Mouse (Mus musculus) adrenal gland, postnatal 25 days (tissue): Measurements from ENCODE around the gene Zc2hc1c. TPM values are rescaled to one million over a fixed set of nuclear protein-coding genes. Genes with fewer than 3 reads are reported as not detected.
"Not testable (repeated sequence)": the region's sequence is repeated elsewhere in the genome, so short reads cannot be mapped to it uniquely, and the experiment has no call there.

ENCODE experiments used
- DNase-seq: peaks from one replicate; pipeline ENCODE4 v3.0.0; 2021; ENCODE audit warnings: mixed read lengths
- long read RNA-seq: library from polyadenylated mRNA; stranded (forward); transcript quantifications from one replicate; pipeline ENCODE4 v2.0.0, GENCODE M21; 2021
- total RNA-seq: library from RNA; stranded (reverse); gene quantifications from 2 replicates; pipeline ENCODE4 v1.2.3, GENCODE M21; 2021

The Zc2hc1c gene
- total RNA-seq, result 1.8 and 1.9 TPM in 2 replicates
- long read RNA-seq, full-length matches to known transcripts, result 5 of 5 reads
- long read RNA-seq, partial matches to known transcripts, result 0 of 5 reads
- long read RNA-seq, other reads (novel, unspliced or antisense), result 0 of 5 reads

DNA sequence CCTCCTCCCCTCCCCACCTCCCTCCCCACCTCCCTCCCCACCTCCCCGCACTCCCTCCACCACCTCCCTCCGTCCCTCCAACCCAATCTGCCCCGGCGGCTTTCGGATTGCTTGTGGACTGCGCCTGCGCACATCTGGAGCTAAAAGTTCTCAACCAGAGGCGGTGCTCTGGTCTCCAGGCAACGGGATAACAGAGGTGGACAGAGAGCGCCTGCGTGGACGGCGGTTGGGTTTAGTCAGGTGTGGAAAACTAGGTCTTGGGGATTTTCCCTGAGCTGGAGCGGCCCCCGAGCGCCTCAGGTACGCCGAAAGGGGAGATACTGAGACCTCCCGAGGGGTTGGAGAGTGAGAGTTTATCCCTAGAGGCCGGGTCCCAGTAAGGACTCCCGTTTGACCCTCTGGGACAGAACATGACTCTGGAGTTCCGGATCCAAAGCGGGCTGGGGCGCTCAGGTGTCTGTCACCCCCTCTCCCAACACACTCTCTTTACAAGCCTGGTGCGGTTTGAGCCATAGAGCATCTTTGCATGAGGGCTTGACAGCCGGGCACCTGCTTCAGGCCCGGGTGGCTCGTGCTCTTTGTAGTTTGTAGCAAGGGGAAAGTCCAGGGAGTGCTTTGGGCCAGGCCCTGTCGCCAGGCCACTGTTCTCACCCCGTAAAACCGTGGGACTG, at the start of gene Zc2hc1c:
Zc2hc1c (plus strand) TSS at position 106 of the 671 bp plus-strand sequence.
- peak; percentile 89 for DNase-seq

DNA sequence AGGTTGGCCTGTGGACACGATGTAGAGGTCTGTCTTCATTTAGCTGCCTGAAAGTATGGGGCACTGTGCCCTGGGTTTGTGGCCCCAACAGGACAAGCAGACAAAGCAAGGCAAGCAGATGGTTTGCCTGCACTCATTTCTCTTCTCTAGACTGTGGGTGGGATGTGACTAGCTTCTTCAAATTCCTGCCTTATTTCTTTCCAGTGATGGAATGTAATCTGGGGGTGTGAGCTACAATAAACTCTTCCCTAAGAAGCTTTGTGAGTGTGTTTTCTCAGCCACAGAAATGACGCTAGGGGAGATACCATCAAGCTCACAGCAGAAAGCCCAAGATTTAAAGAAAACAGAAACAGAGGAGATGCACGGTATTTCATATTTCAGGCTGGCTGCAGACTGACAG, 36.3 kb upstream of the Zc2hc1c start:
- DNase-seq, result no peak

DNA sequence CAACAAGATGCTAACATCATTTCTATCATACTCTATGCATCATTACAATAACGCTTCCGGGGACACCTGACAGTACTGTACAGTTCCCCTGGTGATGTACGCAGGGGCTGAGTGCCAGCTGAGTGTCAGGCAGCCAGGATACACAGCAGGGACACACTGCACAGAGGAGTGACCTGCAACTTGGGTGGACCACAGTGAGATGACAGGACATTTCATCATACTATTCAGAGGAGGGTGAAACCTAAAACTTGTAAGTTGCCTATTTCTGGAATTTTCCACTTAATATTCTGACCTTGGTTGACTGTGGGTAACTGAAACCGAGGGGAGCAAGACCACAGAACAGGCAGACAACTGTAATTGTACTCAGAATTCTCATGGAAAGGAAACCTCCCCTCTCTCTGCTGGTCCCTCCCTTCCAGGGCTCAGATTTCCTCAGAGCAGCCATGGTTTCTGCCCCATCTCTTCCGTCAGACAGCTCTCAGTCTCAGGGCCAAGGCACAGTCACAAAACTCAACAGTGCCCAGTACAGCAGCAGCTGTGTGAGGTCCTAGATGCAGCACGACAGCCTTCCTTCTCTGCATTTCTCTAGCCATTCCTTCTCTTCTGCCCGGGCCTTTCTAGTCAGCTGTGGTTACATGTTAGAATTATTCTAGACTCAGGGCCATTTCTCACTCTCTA, 32.2 kb upstream of the Zc2hc1c start:
- DNase-seq, result no peak

DNA sequence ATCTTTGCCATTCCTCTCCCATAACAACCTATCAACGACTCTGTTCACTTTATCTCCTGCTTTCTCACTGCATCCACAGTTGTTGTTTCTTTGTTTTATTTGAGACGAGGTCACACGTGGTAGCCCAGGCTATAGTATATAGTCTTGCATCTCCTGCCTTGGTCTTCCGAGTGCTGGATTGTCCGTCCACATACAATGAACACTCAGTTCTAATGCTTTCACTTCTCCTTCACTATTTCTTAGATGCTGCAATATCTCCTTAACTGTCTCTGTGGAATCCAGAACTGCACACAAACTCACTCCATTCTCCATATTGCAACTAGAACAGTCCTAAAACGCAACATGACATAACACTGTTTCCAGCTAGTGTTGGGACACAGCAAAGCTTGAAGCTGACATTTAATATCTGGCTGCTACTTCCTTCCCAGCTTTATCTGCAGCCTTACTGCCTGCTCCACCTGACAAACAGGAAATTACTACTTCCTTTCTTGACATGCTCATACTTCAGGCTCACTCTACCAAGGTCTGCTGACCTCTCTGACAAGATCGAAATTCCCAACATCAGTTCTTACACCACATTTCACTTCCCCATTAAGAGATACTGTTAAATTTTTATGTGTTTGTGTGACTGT, 31.3 kb upstream of the Zc2hc1c start:
- DNase-seq, result no peak

DNA sequence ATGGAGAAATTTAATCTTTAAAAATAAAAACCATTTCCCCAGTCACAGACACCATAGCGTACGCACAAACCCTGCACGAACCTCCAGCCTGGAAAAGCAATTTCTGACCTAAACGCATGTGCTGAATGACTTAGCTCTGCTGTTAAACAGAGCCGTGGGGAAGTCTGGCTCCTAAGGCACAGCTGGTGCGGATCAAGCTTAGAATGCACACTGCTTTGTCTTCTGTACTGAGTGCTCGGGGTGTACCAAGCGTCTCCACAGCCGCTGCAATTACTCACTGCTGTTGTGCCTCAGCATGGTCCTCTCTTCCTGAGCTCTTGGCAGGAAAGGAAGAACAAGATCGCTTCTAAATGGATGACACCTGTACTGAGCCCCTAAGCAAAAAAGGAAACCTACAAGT, 25.9 kb upstream of the Zc2hc1c start:
- DNase-seq, result no peak

DNA sequence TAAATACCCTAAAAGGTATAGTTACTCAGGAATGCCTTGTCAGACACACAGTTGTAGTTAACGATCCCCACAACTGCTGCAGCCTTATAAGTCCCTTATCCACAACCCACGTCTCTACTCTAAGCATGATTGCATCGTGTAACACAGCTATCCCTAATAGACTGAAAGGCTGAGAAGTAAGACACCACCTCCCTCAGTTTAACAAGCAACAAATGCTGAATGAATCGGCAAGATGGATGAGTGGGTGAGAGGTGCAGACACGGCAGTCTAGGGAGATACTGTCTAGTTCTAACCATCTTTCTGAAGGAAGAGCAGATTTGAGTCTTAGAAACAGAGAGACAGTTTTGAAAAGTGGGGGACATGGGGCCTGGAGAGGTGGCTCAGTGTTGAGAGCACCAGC, 25.2 kb upstream of the Zc2hc1c start:
- DNase-seq, result no peak

DNA sequence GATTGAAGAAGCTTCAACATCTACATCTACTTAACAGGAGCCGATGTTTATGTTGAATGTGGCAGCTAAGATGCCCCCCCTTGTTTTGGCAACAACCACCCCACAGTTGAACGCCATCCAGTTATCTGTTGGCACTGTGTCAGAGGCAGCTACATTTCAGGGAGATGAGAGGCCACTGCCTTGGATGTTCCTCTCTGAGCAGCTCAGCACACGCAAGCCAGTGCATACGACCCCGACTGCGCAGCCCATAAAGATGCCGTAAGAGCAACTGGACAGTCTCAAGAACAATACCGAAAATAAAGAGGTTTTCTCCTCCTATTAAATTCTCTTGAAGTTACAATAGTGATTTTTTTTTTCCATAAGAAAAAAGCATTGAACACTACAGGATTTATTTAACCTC, 23.9 kb upstream of the Zc2hc1c start:
- DNase-seq, result no peak

DNA sequence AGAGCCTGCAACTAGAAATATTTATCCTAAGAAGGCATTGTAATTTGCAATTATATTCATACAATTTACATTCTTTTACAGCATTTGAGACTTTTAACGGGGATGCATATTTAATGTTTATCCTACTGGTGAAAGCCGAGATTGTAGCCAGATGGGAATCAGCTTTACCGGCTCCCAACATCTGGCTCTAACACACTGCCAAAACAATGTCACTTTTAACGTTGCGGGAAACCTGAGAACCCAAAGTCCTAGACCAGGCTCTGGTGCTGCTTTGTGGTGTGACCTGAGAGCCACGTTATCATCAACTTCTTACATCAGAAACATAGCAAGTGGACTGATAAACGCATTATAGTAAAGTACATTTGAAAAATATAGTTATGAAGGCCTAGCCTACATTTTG, 23.5 kb upstream of the Zc2hc1c start:
- no peak for DNase-seq

DNA sequence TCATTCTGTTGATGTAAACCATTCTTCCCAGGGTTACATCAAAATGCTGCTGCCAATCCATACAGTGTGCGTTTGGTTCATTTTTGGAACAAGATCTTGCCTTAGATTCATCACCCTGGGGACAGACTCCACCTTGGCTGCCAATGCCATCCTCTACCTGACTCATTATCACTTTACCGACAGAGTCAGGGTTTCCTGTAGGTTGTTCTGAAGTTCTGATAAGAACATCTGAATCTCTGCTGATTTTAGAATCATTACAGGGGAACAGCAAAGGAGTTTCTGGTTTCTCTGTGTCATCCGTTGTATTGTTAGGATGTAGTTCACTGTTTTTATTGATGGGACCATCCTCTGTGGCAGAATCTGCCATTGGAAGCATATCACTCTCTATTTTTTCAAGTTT, 22.1 kb upstream of the Zc2hc1c start:
- DNase-seq, result no peak

DNA sequence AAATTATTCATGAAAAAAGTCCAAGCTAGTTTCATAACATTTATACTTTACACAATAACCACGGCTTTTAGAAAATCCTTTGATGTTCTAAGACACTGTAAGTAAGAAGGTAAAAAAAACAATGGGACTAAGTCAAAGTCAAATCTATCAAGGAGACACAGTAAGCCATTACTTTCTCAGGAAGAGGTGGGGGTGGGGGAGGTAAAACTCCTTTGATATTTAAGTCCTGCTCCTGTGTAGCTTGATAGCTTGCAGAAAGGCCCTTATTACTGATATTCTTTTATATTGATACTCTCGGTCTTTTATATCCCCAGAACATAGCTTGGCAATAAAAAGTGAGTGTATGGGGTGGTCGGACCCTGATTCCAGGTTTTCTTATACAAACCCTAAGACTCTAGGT, 18.6 kb upstream of the Zc2hc1c start:
- DNase-seq, result no peak

DNA sequence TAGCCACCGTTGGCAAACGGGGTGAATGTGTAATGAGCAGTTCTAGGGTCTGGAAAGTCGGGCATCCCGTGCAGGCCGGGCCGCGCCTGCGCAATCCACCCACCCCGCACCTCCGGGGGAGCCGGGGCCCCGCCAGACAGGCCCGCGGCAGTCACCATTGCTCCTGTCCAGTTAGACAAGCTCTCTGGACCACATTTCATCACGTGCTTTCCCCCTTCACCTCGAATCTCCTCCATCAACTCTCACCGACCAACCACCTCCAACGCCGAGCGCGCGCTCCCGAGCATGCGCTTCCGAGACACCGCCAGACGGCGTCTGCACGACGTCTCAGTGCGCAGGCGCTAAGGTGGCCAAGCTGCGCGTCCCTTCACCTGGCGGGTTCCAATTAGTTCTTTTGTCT, 18.1 kb upstream of the Zc2hc1c start, which contains the start of gene Mlh3:
Mlh3 (minus strand) TSS at position 281 of the 400 bp plus-strand sequence.
- peak; percentile 84 for DNase-seq

DNA sequence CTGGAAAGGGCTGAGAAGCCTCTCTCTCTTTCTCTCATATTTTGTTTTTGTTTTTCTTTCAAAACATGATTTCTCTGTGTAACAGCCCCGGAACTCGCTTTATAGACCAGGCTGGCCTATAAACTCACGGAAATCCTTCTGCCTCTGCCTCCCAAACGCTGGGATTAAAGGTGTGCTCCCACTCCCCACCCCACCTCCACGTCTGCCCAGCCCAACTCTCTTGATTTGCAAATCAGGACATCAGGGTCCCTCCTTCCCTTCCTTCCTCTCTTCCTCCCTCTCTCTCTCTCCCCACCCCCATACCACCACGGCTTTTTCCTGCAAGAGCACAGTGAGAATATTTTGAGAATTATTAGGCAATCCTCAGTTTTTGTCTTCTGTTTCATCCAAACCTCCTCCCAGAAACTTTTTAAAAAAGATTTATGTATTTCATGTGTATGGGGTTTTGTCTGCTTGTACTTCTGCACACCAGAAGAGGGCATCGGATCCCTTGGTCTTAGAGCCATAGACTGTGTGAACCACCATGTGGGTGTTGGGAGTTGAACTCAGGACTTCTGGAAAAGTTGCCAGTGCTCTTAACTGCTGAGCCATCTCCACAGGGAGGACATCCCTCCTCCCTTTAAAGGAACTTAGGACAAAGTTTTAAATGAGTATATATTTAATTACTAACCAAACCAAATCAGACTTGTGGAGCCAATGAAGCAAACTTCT, 17.1 kb upstream of the Zc2hc1c start:
- no peak for DNase-seq

DNA sequence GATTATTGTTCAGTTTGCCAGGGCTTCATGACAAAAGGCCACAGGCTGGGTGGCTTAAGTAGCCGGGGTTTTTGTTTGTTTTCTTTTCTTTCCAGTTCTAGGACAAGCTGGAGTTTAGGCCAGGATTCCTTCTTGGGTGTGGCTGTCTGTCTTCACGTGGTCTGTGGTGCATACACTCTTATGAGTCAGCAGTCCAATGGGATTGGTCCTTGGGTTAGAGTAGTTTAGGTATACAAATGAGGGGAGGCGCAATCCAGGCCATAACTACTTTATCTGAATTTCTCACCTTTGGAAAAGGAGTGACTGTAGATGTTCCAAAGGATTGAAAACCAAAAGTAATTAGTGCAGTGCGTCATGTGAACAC, 16.6 kb upstream of the Zc2hc1c start:
- DNase-seq, result no peak

DNA sequence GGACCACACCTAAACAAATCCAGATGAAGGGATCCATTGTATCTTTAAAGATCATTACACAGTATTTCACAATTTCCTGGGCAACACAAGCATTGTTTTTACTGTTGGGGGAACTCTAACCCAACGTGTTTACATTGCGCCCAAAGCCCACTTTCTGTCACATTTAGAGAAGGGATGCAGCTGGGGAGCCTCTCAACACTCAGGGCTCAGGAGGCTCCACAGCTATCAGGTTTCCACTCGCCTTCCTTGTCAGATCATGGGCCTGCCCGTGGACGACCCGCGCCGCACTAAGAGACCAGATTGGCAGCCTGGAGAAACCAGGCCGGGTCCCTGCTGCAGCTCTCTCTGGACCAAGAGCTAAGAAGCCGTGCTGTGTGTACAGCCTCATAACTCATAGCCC, 14.9 kb upstream of the Zc2hc1c start:
- DNase-seq, result no peak

DNA sequence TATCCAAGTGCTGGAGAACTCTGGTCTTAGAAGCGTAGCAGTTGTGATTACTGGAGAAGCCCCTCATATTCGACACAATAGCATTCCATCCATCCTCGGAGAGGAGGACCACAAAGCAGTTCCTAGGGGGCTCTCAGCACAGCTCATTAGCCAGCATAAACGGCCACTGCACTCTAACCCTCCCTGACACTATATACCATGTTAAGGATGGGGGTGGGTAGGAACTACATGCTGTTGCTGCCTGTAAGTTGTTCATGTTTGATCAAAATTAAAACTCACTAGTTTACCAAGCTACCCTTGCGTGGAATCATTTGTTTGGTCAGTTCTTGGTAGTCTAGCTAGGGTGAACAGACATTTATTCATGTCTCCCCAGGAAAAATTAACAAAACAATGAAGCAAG, 12.1 kb upstream of the Zc2hc1c start:
- no peak for DNase-seq

DNA sequence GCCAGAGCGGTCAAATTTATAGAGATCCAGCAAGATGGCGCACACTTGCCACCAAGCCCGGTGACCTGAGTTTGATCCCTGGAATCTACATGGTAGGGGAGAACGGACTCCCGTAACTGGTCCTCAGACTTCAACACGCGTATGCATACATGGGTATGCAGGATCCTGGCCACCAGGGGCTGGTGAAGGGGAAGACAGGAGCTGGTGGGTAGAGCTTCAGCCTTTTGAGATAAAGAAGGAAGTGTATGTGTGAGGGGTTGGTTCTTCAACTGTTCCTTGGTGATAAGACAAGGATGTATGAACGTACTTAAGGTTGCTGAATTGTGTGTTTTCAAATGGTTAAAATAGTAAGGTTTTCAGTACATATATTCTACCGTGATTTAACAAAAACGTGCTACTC, 9.5 kb upstream of the Zc2hc1c start:
- no peak for DNase-seq

DNA sequence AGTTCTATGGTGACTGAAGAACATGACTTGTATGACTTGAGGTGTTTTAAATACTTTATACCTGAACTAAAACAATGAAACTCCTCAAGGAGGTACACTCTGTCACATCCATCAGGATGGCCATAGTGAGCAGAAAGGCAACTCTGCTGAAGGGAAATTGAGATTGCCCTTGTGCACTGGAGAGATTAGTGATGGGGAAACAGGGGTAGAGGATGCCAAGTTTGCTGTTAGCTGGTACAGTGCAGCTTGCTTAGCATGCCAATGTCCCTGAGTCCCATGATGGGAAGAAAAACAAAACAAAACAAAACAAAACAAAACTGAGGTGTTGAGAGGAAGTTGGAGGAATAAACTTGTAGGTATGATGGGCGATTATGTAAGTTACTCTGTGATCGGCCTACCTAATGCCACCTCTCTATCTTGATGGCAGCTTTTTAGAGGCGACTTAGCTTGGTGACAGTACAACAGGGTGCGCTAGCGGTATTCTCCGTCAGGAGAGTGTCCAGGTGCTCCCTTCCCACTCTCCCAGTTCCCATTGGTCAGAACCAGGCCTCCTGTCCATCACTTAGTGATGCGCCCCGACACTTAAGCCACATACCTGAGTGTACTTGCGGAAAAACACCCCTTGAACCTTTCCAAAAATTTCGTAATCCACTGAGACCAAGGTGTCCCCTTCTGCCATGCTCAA, 8.9 kb upstream of the Zc2hc1c start:
- no peak for DNase-seq

DNA sequence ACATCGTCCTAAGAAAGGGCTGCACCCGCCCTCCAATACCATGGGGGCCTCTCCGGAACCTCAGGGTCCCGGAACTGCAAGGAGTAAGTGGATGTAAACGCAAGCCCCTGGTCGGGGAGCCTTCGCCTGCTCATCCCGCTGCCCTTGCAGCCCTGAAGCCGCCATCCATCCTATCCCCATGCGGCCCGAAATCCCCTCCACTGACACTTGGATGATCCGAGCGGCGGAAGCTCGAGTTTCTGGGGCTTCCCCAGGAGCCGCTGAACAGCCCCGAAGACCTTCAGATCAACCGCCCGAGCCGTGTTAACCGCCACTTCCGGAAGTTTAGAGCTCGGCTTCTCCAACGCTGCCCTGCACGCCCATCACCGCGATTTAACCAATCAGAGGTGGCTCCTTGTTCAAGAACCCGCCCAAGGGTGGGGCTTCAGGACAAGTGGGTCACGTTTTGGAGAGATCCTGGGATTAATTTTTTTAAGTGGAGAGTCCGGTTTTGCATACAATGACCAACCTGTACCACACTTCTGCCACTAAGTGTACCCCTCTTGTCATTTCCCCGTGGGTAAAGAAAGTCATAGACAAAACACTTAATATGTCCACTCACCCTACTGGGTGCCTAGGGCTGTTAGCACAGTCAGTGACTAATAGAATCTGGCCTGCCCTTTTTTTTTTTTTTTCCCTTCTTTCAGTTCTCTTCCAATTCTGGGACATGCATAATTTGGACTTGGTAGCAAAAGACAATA, 8.1 kb upstream of the Zc2hc1c start:
- DNase-seq, result peak; percentile 93

DNA sequence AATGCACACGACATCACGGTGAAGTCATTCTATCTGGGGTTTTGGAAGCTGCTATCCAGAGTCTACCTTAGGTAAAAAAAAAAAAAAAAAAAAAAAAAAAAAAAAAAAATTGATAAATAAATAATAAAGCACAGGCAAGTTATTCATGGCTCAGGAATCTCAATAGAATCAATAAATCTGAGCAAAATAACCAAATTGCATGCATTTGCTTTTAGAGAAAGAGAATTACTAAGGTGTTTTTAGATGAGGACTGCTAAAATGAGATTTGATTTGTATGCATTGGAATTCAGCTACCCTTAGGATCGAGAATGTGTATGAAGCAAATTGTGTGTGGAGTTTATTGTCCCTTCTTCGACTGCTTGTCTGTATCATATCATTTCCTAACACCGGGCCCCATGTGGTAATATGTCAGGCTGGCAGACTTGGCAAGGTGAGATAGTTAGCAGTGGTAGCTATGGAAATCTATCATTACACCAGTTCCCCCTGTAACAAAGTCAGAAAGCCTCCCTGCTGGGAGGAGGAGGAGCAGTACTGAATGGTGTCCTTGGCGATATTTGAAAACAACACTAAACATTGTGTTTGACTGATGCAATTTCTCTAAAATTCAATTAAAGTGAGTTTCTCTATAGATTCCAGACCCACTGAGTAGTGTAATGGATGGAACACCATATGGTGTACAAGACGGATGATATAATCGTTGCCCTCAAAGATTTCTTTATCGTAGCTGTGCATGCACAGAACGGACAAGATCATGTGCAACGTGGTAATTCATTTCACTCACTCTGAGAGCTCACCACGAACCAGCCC, 7.3 kb upstream of the Zc2hc1c start:
- DNase-seq, result no peak

DNA sequence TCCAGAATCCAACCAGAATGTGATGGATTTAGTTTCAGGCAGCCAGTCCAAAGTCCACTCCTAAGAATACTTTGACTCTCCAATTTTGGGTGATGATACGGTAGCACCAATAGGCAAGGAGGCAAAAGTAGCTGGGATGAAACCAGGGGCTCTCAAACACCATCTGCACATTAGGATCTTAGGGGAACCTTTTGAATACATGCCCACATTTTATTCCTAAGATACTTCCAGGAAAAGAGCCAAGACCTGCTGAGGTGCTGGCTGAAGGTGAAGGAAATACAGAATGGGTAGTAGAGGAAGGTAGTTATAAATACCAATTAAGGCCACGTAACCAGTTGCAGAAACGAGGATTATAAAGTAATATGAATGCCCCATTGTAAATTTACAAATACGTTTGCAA, 6.6 kb upstream of the Zc2hc1c start:
- DNase-seq, result not testable (repeated sequence)

DNA sequence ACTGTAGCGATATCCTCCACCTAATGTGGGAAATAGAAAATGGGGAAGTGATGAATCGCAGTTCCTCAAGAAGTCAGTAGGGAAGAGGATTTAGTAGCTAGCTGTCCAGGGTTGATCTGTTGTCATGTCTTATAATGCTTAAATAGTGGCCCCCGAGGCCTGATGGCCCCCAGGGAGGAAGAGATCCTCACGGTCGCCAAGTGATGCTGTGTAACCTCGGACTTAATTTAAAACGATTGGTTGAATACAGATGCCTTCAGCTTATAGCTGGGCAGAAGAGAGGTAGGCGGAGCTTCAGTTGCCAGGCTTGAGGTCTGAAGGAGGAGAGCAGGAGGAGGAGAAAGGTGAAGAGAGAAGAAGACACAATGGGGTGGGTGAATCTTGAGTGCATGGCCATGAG, 4.1 kb upstream of the Zc2hc1c start:
- DNase-seq, result no peak
